Mouse (Mus musculus) embryonic facial prominence, embryonic 15.5 days (tissue): Measurements from ENCODE around the gene Lysmd2. TPM values are rescaled to one million over a fixed set of nuclear protein-coding genes. Genes with fewer than 3 reads are reported as not detected.
"Not testable (repeated sequence)": the region's sequence is repeated elsewhere in the genome, so short reads cannot be mapped to it uniquely, and the experiment has no call there.

Experiments
- ATAC-seq: fragments of 200-750 bp; cut with Nextera tagmentation; 2 replicates; pipeline ENCODE4 v1.8.0; 2017; ENCODE audit warnings: low read depth, moderate TSS enrichment; ENCODE audit not compliant: insufficient number of reproducible peaks, low FRiP score, low TSS enrichment
- H3K27ac ChIP-seq: fragments of 300-500 bp; sonication (generic); replicated peaks from 2 replicates; pipeline ENCODE4 v1.5.1; 2015; ENCODE audit warnings: mild to moderate bottlenecking, inconsistent platforms
- H3K27me3 ChIP-seq: fragments of 300-500 bp; sonication (generic); 2 replicates; pipeline ENCODE4 v1.6.1; 2015; ENCODE audit warnings: inconsistent platforms
- H3K36me3 ChIP-seq: fragments of 300-500 bp; sonication (generic); 2 replicates; pipeline ENCODE4 v1.6.1; 2015; ENCODE audit warnings: mild to moderate bottlenecking, inconsistent platforms
- H3K4me1 ChIP-seq: fragments of 300-500 bp; sonication (generic); 2 replicates; pipeline ENCODE4 v1.6.1; 2015; ENCODE audit warnings: inconsistent platforms
- H3K4me2 ChIP-seq: fragments of 300-500 bp; sonication (generic); replicated peaks from 2 replicates; pipeline ENCODE4 v1.6.1; 2015; ENCODE audit warnings: mild to moderate bottlenecking, inconsistent platforms
- H3K4me3 ChIP-seq: fragments of 300-500 bp; sonication (generic); replicated peaks from 2 replicates; pipeline ENCODE4 v1.5.1; 2015; ENCODE audit warnings: mild to moderate bottlenecking, inconsistent platforms
- H3K9ac ChIP-seq: fragments of 300-500 bp; sonication (generic); 2 replicates; pipeline ENCODE4 v1.6.1; 2015; ENCODE audit warnings: inconsistent platforms
- H3K9me3 ChIP-seq: fragments of 300-500 bp; sonication (generic); replicated peaks from 2 replicates; pipeline ENCODE4 v1.6.1; 2016; ENCODE audit warnings: inconsistent platforms
- WGBS: fragments of 180-500 bp; shearing (Covaris S2); methylation state at CpG from one replicate; pipeline ENCODE4 v1.1.7; 2015; 5-methylcytosine and 5-hydroxymethylcytosine counted together
- polyA plus RNA-seq: library from polyadenylated mRNA; unstranded; fragments of >200 nt; fragmentation: Nextera tagmentation; extraction: Ambion mirVana; gene quantifications from 2 replicates; pipeline ENCODE4 v1.2.1, GENCODE M21; 2015

The Lysmd2 gene
- polyA plus RNA-seq, 1 experiment from 2014 or later: 49.2 TPM

DNA sequence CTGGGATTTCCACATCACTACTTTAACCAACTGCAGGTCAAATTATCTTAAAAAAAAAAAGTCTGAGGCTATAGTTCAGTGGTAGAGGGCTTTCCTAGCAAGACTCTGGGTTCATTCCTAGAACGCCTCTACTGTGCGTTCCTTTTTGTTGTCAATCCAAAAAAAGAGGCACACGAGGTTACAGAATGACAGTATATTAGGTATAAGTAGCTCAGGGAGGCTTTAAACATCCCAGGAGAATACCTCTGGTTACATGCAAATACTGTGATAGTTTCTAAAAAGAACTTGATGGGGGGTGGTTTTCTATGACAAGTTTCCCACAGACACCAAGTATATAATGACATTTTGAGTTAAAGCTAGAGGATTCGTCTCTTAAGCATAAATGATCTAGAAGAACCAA is 18.0 kb upstream of the Lysmd2 start:
- no peak overlapping the region for H3K9ac ChIP-seq
- 0 out of 2 replicates have a peak, but pooled peaks cover 8% of the 10 kb centered on the region for H3K4me1 ChIP-seq
- no peak overlapping the region for H3K27ac ChIP-seq
- peaks cover 4% of the 10 kb centered on the region for H3K27me3 ChIP-seq
- WGBS: 89% methylated on average over 4 of the region's 4 CpGs
- no peak for ATAC-seq
- no peaks in the 10 kb centered on the region for H3K9me3 ChIP-seq
- no peaks in the 10 kb centered on the region for H3K36me3 ChIP-seq
- no peak overlapping the region for H3K4me3 ChIP-seq
- no peak overlapping the region for H3K4me2 ChIP-seq

DNA sequence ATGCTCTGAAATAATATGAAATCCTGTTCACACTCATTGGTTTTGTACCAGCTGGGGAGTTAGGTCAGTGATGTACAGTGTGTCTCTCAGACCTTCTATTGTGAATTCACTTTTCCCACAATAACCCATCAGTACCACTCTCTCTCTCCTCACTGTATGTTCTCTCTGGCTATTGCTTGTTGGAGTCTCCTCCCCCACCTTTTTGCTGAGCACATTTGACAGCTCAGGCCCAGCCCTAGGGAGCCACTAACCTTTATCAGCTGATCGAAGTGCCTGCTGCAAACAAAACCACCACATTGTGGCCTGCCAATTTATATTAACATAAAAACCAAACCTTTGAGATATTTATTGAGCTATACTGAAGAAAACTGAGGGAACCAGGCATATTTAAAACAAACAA is 16.0 kb upstream of the Lysmd2 start:
- no peak overlapping the region for H3K27ac ChIP-seq
- no peak overlapping the region for H3K9ac ChIP-seq
- peaks cover 4% of the 10 kb centered on the region for H3K27me3 ChIP-seq
- no peak overlapping the region for H3K4me2 ChIP-seq
- no peaks in the 10 kb centered on the region for H3K36me3 ChIP-seq
- H3K4me1 ChIP-seq: 0 out of 2 replicates have a peak, but pooled peaks cover 8% of the 10 kb centered on the region
- no peak overlapping the region for H3K4me3 ChIP-seq
- no peak for ATAC-seq
- H3K9me3 ChIP-seq: no peaks in the 10 kb centered on the region
- 55% methylated on average over 1 of the region's 1 CpGs for WGBS

DNA sequence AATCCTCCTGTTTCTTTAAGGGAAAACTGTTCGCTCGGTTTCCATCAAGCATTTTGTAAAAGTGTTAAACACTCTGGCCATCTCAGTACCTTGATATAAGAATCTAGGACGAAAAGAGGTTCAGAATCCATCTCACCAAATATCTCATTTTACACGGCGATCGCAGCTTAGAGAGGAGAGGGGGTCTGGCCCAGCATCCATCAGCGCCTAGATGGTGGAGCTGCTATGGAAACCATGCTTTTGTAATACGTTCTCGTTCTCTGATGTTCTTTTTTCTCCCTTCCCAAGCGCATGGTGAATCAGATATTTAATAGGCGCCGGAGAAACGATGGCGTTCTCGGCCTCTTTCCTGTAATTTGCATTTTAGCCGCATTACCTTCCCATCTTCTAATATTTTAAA is 15.6 kb upstream of the Lysmd2 start:
- Histone ChIP-seq H3K4me3 (peak overlapping the region; percentile 72), H3K4me1 (0 out of 2 replicates have a peak, but pooled peaks cover 8% of the 10 kb centered on the region), H3K27me3 (peaks cover 4% of the 10 kb centered on the region), H3K36me3 (no peaks in the 10 kb centered on the region), H3K9ac (no peak overlapping the region), H3K4me2 (peak overlapping the region; percentile 93), H3K9me3 (no peaks in the 10 kb centered on the region), H3K27ac (no peak overlapping the region)
- ATAC-seq: no peak
- WGBS: 15% methylated on average over 16 of the region's 16 CpGs

DNA sequence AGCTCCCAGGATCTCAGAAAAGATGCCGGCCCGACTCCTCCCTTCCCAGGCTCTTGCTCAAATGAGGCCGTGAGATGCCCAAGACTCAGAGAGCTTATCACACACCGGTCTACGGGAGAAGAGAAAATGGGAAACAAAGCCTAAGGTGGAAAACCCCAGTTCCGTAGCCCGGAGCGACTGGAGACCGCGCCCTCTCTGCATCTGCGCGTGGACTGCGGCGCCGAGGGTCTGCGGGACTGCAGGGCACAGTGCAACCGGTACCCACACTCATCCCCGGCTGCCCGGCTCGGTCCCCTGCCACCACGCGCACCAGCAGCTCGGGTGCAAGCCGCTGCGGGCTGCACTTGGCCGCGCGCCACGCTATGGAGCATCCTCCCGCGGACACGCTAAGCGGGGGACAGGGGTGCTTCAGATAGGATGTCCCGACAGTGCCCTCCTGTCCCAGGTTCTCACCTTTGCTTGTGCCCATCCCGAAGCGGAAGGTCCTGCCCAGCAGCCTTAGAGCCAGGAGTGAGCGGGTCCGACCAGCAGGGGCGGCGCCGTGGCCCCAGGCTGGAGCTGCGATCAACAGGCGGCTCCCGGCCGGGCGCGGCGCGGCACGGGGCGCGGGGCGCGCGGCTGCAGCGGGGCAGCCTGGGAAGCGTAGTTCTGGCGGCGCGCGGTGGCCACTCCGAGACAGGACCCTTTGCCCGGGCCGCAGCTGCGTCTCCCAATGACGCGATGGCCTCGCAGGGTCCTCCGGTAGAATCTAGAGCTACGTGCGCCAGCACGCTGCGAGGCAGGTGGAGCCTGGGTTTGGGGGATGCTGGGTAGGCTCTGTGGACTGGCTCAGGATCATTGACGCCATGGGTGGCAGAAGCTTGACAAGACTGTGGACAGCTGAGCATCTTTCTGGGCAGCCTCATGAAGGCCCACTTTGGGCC is 14.7 kb upstream of the Lysmd2 start, which contains the start of gene Tmod2:
Gene Tmod2, minus strand, starts transcription at position 755 of the 923 bp plus-strand sequence.
- H3K9ac ChIP-seq: peak within 1 kb of the TSS; percentile 27
- under 1% methylated on average over 74 of the region's 74 CpGs for WGBS
- ATAC-seq: peak; percentile 83
- H3K4me1 ChIP-seq: 0 out of 2 replicates have a peak, but pooled peaks cover 8% of the 10 kb centered on the region
- no peaks in the 10 kb centered on the region for H3K36me3 ChIP-seq
- no peaks in the 10 kb centered on the region for H3K9me3 ChIP-seq
- H3K27ac ChIP-seq: no peak within 1 kb of the TSS
- peak within 1 kb of the TSS; percentile 93 for H3K4me2 ChIP-seq
- peaks cover 4% of the 10 kb centered on the region for H3K27me3 ChIP-seq
- H3K4me3 ChIP-seq: peak within 1 kb of the TSS; percentile 72

DNA sequence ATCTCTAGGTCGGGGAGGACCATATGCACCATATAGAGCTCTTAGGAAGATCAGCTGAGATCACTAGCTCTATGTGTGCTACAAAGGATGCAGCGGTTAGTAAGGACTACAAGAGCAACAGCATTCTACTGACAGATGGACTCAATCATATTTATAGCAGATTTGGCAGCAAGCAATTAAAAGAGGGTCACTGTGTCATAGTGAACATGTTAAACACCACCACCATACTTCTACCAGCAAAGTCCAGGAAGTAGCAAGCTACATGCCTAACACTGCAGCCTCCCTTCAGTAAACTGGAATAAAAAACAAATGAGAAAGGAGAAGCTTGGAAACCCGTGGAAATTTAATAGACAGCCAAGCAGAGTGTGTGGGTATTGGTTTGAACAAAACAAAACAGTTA is 9.0 kb upstream of the Lysmd2 start:
- WGBS: 63% methylated on average over 3 of the region's 3 CpGs
- no peak for ATAC-seq
- Histone ChIP-seq H3K4me1 (no peaks in the 10 kb centered on the region), H3K36me3 (no peaks in the 10 kb centered on the region), H3K27ac (no peak overlapping the region), H3K4me2 (no peak overlapping the region), H3K9me3 (no peaks in the 10 kb centered on the region), H3K9ac (no peak overlapping the region), H3K4me3 (no peak overlapping the region), H3K27me3 (no peaks in the 10 kb centered on the region)

DNA sequence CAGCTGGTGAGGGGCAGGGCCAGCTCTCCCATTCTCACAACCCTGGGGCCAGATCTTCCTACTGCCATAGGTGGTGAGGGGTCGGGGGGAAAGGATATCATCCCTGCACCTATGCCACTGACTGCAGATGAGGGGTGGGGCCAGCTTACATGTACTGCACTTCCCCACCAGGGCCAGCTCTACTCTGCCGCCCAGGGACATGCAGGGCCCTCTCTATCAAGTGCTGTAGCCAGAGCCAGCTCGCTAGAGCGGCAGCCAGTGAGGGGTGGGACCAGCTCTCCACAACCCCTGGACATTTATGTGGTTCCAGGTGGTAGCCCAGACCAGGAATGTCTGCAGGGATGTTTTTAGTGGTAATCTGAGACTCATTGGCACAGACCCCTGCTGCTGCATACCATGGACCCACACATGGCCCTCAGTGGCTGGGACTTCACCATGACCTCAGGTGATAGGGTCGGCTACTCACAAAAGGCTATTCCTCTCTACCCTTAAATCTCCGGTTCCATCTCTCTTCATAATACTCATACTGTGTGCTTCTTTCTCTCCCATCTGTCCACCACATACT is 6.6 kb upstream of the Lysmd2 start:
- ATAC-seq: no peak
- no peak overlapping the region for H3K4me2 ChIP-seq
- H3K36me3 ChIP-seq: no peaks in the 10 kb centered on the region
- no peak overlapping the region for H3K27ac ChIP-seq
- WGBS: 71% methylated on average over 6 of the region's 6 CpGs
- H3K9me3 ChIP-seq: no peaks in the 10 kb centered on the region
- H3K27me3 ChIP-seq: no peaks in the 10 kb centered on the region
- no peak overlapping the region for H3K9ac ChIP-seq
- no peak overlapping the region for H3K4me3 ChIP-seq
- H3K4me1 ChIP-seq: no peaks in the 10 kb centered on the region

DNA sequence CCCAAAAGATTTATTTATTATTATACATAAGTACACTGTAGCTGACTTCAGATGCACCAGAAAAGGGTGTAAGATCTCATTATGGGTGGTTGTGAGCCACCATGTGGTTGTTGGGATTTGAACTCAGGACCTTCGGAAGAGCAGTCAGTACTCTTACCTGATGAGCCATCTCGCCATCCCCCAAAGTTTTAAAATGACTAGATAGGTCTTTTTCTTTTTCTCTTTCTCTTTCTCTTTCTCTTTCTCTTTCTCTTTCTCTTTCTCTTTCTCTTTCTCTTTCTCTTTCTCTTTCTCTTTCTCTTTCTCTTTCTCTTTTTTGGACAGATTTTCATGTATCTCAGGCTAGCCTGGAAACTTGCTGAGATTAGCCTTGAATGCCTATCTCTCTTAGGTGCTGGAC is 5.8 kb upstream of the Lysmd2 start:
- not testable (repeated sequence) for H3K9ac ChIP-seq, H3K27ac ChIP-seq, ATAC-seq, H3K9me3 ChIP-seq, H3K27me3 ChIP-seq, H3K4me3 ChIP-seq, H3K4me2 ChIP-seq, H3K36me3 ChIP-seq, H3K4me1 ChIP-seq
- WGBS: 98% methylated on average over 2 of the region's 2 CpGs

DNA sequence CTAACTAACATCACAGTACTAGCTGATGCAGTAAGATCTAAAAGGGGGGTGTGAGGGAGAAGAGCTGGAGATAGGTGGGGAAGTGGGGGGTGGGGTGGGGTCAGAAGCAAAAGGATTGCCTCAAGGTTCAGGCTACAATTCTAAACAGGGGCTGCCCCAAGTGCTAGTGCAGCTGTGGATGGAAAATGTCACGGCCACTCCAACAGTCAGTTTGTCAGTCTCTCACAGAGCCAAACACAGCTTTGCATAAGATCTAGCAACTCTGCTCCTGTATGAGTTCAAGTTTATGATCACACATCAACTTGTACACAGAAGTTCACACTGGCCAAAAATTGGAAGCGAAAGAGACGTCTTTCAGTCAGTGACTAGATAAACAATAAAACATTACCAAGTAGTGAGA is 4.1 kb upstream of the Lysmd2 start:
- 83% methylated on average over 3 of the region's 3 CpGs for WGBS

DNA sequence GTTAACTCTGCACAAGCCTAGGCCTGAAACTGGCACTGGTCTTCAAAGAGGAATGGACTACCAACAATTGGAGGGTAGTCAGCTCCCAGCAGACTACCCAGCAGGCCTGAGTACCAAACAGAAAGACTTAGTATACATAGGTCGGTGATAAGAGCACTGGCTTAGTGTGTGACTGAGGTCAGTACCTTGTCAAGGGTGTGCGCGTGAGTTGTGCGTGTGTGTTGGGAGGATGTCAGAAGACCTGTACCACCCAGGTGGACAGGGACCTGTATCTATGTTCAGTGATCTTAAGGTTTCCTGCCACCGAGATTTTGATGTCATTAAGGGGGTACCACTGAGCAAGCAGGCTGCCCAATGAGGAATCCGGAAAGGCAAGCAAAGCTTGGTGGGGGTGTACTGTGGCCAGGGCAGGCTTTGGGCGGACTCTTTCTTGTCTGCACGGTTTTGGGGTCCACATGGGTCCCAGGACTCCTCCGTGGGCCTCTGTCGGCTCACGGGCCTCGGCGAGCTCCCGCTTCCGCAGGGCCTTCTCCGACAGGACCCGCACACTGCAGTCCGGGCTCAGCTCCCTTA is 472 bp upstream of the Lysmd2 start:
- Histone ChIP-seq H3K27ac (peak overlapping the region; percentile 91), H3K36me3 (no peaks in the 10 kb centered on the region), H3K9me3 (no peaks in the 10 kb centered on the region), H3K4me1 (peaks cover 7% of the 10 kb centered on the region), H3K4me3 (peak overlapping the region; percentile 79), H3K9ac (peak overlapping the region; percentile 80), H3K27me3 (no peaks in the 10 kb centered on the region), H3K4me2 (peak overlapping the region; percentile 74)
- no peak for ATAC-seq
- 17% methylated on average over 18 of the region's 18 CpGs for WGBS

More for the DNA sequence above, 4.1 kb upstream of the Lysmd2 start:
- Histone ChIP-seq H3K9ac (no peak overlapping the region), H3K27me3 (no peaks in the 10 kb centered on the region), H3K4me3 (no peak overlapping the region), H3K9me3 (no peaks in the 10 kb centered on the region), H3K36me3 (no peaks in the 10 kb centered on the region), H3K4me2 (no peak overlapping the region), H3K4me1 (0 out of 2 replicates have a peak, but pooled peaks cover under 1% of the 10 kb centered on the region), H3K27ac (no peak overlapping the region)
- ATAC-seq: no peak

DNA sequence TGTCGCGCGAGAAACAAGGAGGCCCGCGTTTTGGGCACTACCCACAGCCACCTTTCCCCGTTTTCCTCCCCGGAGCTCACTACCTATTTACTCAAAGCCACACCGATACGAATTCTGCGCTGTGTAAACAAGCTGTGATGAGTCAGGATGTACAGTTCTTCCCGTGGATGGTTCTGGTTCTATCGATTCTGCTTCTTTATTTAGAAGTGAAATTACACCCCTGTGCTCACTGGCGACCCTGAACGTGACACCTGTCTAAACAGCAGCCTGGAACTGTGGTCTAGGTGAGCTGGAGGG is 715 bp downstream of the Lysmd2 start:
- under 1% methylated on average over 14 of the region's 14 CpGs for WGBS

DNA sequence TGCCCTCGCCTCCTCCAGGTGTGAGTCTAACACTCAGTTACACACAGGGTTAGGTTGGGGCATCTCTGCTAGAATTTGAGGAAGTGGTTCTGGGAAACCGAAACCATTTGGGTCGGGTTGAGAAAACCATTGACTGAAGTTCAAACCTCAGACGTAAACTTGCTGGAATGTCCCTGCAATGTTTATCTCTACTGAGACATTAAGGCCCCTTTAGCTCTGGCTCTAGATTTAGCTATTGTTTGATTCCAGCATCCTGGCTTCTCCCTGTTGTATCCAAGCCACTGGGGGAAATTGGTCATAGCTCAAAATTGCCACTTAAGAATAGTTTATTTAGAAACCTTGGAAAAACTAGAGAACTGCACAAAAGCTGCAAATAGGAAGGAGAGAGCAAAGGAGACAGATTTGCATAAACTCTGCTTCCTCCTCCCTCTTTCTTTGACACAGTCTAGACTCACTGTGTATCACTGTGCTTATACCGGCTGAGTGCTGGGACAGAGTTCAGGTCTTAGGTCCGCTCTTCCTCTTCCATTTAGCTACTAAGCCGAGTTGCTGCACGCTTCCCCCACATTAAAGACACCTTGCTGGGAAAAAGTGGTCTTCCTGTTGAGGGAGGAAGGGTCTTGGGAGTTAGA is 5.4 kb downstream of the Lysmd2 start:
- Histone ChIP-seq H3K36me3 (0 out of 2 replicates have a peak, but pooled peaks cover 5% of the 10 kb centered on the region), H3K27me3 (no peaks in the 10 kb centered on the region), H3K9ac (no peak overlapping the region), H3K4me3 (no peak overlapping the region), H3K27ac (no peak overlapping the region), H3K9me3 (no peaks in the 10 kb centered on the region), H3K4me1 (peaks cover 21% of the 10 kb centered on the region), H3K4me2 (no peak overlapping the region)
- WGBS: 75% methylated on average over 8 of the region's 8 CpGs
- no peak for ATAC-seq

More for the DNA sequence above, 715 bp downstream of the Lysmd2 start:
- Histone ChIP-seq H3K27me3 (no peaks in the 10 kb centered on the region), H3K9ac (peak overlapping the region; percentile 80), H3K4me1 (peaks cover 8% of the 10 kb centered on the region), H3K27ac (peak overlapping the region; percentile 91), H3K36me3 (no peaks in the 10 kb centered on the region), H3K4me2 (peak overlapping the region; percentile 74), H3K9me3 (no peaks in the 10 kb centered on the region), H3K4me3 (peak overlapping the region; percentile 79)
- ATAC-seq: no peak
